Mouse (Mus musculus): ENCODE data around the gene Camta1.

GRCm38 (mm10) chr4:151360976-151361673, 500.6 kb downstream of the Camta1 start:
- no peak for TF ChIP-seq CTCF (conservative IDR thresholded peaks at IDR 0.05; ENCODE audit: insufficient read depth, insufficient read length, low read depth, low read length)
- TF ChIP-seq POLR2A (IDR thresholded peaks at IDR 0.05; ENCODE audit: low read depth, low read length): no peak
